Mouse (Mus musculus) heart, postnatal 10 days (tissue): ENCODE data around the gene Trim80. TPM values are rescaled to one million over a fixed set of nuclear protein-coding genes. Genes with fewer than 3 reads are reported as not detected.
"Not testable (repeated sequence)": the region's sequence is repeated elsewhere in the genome, so short reads cannot be mapped to it uniquely, and the experiment has no call there.

ENCODE experiments used
- DNase-seq, 2 experiments: peaks; one replicate each; pipeline ENCODE4 v3.0.0; 2021
- intact Hi-C: fragments of 180-260 bp; cut with DNase I; formaldehyde crosslinking; loops from one replicate; pipeline ENCODE4 v1.15.1; 2025
- microRNA-seq, 2 experiments: library from miRNA; unstranded; fragments of <30 nt; microRNA quantifications; one replicate each; pipeline ENCODE4 v1.2.0; 2022
- total RNA-seq, 2 experiments: library from RNA; stranded (reverse); gene quantifications; 2 replicates each; pipeline ENCODE4 v1.2.3; 2021

Gene Trim80
- total RNA-seq, 2 experiments from 2014 or later, result not detected

DNA sequence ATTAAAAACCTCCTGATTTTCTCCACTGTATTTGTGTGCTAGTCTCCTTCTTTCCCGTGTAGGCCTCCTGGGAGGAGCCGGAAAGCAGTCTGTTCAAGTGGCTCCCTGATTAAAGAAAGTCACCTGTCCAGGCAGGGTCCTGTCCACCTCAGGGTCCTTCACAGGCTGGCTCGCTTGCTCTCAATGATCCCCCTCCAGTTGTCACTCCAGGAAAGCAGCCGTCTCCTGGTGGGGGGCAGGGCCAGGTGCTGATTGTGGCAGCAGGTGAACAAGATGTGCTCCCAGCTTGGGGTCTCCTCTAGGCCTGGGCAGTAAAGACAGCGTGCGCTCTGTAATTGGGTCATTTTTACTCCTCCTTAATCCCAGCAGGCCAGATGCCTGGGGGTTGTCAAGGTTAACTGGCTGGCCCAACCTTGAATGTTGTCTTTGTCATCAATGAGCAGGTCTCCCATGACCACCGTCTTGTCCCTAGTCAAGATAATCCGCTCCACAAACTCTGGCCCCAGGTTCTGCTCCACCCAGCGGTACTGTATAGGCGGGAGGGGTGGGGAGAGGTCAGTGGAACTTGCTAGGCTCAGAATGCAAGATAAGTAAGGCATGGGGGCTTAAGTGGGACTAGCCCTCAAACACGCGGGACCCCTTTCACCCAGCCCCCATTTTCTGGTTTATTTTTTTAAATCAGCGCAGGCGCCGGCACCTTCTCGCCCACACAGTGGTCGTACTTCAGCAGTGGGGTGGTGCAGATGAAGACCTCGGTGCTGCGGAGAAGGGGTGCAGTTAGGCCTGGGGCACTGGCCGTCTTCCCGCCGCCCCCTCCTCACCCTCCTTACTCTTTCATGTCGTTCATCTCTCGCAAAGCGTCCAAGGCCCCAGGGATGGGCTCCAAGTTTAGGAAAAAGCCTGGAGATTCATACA, 50.4 kb downstream of the Trim80 start:
- intact Hi-C loops, result loop anchor here (5.0 kb wide), 1 partner anchor 112 kb away; the partner anchor contains the start of genes Gga3 and Mrps7
- DNase-seq, result no peak

DNA sequence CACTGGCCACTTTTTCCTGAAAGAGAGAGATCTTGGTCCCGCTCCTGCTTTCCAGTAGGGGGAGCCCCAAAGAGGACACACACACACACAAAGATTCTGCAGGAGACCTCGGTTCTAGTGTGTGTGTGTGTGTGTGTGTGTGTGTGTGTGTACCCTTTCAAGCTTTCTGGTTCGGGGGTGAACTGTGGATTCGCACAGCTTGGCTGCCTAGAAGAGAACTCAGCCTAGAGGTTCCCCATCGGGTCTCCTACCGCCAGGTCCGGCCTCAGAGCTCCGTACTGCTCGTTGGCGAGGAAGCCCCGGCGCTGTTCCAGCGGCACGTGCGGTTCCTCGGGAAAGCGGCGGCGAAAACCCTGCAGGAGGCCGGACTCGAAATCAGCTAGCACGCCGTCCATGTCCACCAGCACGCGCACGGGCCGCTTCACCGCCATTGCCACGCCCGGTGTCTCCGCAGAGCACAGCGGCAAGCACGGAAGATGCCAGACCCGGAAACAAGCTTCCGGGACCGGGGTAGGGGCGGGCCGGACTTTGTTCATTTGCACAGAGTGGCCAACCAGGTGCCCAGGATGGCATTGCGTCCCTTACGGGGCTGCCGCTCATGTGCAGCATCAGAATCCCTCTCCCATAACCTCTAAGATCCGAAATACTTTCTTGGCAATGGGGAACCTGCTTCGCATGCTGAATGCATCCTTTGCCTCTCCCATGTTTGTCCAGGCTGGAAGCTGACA, 51.2 kb downstream of the Trim80 start, which contains the start of gene Nt5c:
TSS of gene Nt5c (minus strand) at position 507 of the 728 bp plus-strand sequence.
- intact Hi-C loops, result loop anchor here (5.0 kb wide), 1 partner anchor 111 kb away; the partner anchor contains the start of genes Gga3 and Mrps7
- peak; percentile 82 to 83 for DNase-seq

DNA sequence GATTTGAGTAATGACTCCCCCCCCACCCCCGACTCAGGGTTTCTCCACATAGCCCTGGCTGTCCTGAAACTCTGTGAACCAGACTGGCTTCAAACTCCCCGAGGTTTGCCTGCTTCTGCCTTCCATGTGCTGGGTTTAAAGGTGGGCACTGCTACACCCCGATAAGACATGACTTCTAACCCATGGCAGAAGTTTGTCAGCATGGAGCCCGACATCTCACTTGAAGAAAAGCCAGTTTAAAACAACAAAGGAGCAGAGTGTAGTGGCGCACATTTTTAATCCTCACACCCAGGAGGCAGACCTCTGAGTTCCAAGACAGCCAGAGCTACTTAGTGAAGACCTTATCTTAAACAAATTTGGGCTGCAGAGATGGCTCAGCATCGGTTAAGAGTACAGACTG, 52.0 kb downstream of the Trim80 start:
- DNase-seq, result no peak
- intact Hi-C loops, result loop anchor here (5.0 kb wide), 1 partner anchor 110 kb away; the partner anchor contains the start of genes Gga3 and Mrps7

DNA sequence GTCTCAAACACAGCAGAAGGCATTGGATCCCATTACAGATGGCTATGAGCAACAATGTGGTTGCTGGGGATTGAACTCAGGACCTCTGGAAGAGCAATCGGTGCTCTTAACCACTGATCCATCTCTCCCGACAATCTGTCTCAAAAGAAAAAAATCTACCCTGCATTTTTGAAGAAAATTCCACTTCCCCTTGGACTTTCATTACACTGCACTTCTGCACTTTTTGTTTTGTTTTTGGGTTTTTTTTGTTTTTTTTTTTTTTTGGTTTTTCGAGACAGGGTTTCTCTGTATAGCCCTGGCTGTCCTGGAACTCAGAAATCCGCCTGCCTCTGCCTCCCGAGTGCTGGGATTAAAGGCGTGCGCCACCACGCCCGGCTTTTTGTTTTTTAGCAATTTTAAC, 56.2 kb downstream of the Trim80 start:
- DNase-seq, intact Hi-C loops: not testable (repeated sequence)

Small RNA genes lying within 50 kb of the gene (microRNA-seq; reads per million reads assigned to microRNA genes)
- gene Mir3968, result 0.35 to 0.47 reads per million in 2 experiments

Other genes starting within 250 kb of the Trim80 start
- not detected for gene Grin2c, start 173.3 kb upstream of the Trim80 start, total RNA-seq
- 1 to 10 TPM; 7.7 to 9.1 TPM for gene Fdxr, start 163.5 kb upstream of the Trim80 start, total RNA-seq
- 1 to 10 TPM in 1 of 2 experiments, under 1 TPM in 1; 0.89 to 1.2 TPM for gene Fads6, start 142.9 kb upstream of the Trim80 start, total RNA-seq
- not detected for gene Otop2, start 133.4 kb upstream of the Trim80 start, total RNA-seq
- gene Ush1g, start 118.5 kb upstream of the Trim80 start, total RNA-seq, result under 1 TPM; 0.07 to 0.12 TPM
- gene Otop3, start 105.8 kb upstream of the Trim80 start, total RNA-seq, result not detected
- gene Hid1, start 72.8 kb upstream of the Trim80 start, total RNA-seq, result 1 to 10 TPM; 6.9 to 7.1 TPM
- 10 to 100 TPM; 13.9 to 16.8 TPM for gene Cdr2l, start 58.6 kb upstream of the Trim80 start, total RNA-seq
- 100 to 1,000 TPM; 144 to 150 TPM for gene Mrpl58, start 36.8 kb upstream of the Trim80 start, total RNA-seq
- 1,000 to 10,000 TPM; 1,980 to 2,006 TPM for gene Atp5h, start 20.6 kb upstream of the Trim80 start, total RNA-seq
- gene Kctd2, start 20.4 kb upstream of the Trim80 start, total RNA-seq, result 10 to 100 TPM; 22.7 to 26.7 TPM
- gene Slc16a5, start 21.9 kb downstream of the Trim80 start, total RNA-seq, result under 1 TPM; 0.15 to 0.57 TPM
- 1 to 10 TPM; 2.3 to 2.6 TPM for gene Armc7, start 35.1 kb downstream of the Trim80 start, total RNA-seq
- 10 to 100 TPM; 24.6 to 26.7 TPM for gene Nt5c, start 51.3 kb downstream of the Trim80 start, total RNA-seq
- 100 to 1,000 TPM; 338 to 393 TPM for gene Jpt1, start 73.8 kb downstream of the Trim80 start, total RNA-seq
- gene Sumo2, start 95.7 kb downstream of the Trim80 start, total RNA-seq, result 100 to 1,000 TPM; 217 to 251 TPM
- gene Nup85, start 123.9 kb downstream of the Trim80 start, total RNA-seq, result 10 to 100 TPM; 27.0 to 28.1 TPM
- gene Mrps7, start 163.4 kb downstream of the Trim80 start, total RNA-seq, result 10 to 100 TPM; 60.2 to 72.5 TPM
- gene Gga3, start 163.5 kb downstream of the Trim80 start, total RNA-seq, result 10 to 100 TPM; 17.9 to 21.0 TPM
- 10 to 100 TPM; 37.6 to 38.8 TPM for gene Mif4gd, start 172.4 kb downstream of the Trim80 start, total RNA-seq
- 10 to 100 TPM; 40.3 to 41.1 TPM for gene Slc25a19, start 187.8 kb downstream of the Trim80 start, total RNA-seq